Mouse (Mus musculus) heart, postnatal 14 days (tissue): ENCODE measurements around the gene Ak7. TPM values are rescaled to one million over a fixed set of nuclear protein-coding genes. Genes with fewer than 3 reads are reported as not detected.

Experiments
- DNase-seq, 2 experiments: peaks; one replicate each; pipeline ENCODE4 v3.0.0; 2021 to 2022
- intact Hi-C: fragments of 180-260 bp; cut with DNase I; formaldehyde crosslinking; loops from one replicate; pipeline ENCODE4 v1.15.1; 2025
- total RNA-seq, 2 experiments: library from RNA; stranded (reverse); gene quantifications; 2 replicates each; pipeline ENCODE4 v1.2.3; 2021

Ak7 gene
- total RNA-seq, 2 experiments from 2014 or later = 0.62 TPM; not detected in 1

DNA sequence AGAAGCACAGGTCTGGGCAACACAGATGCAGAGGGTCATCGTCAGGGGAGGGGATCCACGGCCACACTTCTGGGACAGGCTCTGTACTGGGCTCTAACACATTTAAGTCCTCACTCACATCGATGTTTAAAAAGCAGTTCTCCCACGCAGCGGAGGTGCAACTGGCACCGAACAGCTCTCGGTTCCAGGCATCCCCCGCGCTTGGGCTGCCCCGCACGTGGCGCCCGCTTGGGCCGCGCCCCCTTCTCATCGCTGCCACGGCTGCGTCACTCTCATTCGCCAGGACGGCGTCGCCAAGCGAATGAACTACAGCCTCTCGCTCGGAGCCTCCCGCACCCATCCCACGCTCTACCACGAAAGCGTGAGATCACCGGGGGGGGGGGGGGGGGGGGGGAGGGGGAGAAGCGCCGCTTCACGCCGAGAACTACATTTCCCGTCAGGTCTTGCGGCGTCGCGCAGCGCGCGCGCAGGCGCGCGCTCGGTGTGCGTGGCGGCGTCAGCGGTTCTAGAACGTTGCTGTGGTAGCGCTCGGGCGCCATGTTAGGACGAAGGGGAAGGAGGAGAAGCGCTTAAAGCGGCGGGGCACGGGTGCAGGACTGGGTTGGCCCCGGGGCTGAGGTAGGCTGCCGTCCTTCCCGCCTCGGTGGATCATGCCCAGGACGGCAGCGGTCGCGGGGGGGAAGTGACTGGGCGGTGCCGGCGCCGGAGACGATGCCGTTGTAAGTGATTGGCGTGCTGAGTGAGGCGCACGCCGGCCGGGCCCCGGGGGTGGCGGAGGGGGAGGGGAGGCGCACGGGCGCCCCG, 78.6 kb downstream of the Ak7 start, which contains the start of gene Papola:
TSS of gene Papola (plus strand) at position 499 of the 804 bp plus-strand sequence.
- DNase-seq = peak; percentile 85 to 88
- intact Hi-C loops = loop anchor here (2.0 kb wide), 1 partner anchor 98 kb away; no protein-coding TSS in a partner anchor

DNA sequence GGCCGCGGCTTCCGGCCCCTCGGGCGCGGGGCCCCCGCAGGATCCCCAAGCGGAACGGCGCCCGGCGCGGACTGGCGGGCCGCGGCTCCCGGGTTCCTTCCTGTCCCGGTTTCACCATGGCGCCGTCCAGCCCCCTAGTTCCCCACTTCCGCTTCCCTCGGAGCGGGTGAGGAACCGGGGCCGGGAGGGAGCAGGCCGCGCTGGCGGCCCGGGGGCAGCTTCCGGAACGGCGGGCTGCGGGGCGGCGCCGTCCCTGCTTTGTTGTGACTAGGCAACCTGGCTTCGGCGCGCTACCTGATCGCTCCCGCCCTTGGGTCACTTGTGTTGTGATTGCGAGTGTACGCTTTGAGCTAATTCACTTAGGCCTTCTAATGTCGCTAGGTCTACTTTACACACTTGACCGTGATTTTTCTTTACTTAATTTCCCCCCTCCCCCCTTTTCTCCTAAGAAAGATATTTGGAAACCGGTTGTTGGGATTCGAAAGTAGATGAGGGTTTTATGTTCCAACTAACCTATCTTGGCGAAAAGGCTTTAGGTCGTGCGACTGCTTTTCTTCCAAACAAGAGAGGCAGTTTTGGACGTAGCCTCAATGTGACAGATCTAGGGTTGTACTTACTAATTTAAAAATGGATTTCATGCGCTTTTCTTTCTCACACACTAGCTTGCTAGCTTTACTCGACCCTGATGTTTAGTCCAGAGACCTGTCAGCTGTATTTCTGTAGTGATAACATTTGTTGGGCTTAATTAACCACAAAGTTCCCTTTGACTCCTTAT, 79.4 kb downstream of the Ak7 start:
- DNase-seq = peak; percentile 78 to 81
- intact Hi-C loops = loop anchor here (2.0 kb wide), 1 partner anchor 98 kb away; no protein-coding TSS in a partner anchor

DNA sequence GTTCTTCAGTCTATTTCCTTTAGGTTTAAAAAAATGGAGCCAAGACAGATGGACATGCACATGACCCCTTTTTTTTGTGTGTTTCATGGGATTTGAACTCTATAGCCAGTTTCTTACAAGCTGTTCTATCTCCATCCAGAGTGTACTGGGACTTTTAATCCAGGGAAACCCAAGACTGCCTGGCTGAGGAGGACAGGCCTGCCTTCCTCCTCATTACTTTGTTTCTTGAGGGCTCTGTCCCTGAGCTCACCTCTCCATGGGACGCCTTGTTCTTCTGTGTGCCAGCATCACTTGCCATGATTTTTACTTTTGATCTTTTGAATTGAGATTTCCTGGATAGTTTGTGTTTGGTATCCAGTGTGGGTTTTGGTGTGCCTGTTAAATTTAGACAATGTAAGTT, 80.3 kb downstream of the Ak7 start:
- no peak for DNase-seq
- intact Hi-C loops = no loop called here

DNA sequence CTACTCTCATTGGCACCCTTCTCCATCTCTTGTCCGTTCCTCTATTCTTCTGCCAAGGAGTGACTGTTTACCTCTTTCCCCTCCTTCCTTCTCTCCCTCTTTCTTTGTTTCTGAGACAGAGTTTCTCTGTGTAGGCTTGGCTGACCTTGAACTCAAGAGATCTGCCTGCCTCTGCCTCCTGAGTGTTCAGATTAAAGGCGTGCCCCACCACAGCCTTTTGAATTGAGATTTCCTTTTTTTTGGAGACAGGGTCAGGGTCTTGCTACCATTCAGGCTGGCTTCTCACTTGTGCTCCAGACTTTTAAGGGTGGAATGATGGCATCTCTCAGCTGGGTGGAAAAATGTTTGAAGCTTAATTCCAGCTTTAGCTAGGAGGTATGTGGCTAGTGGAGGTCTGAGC, 81.8 kb downstream of the Ak7 start:
- intact Hi-C loops = no loop called here

DNA sequence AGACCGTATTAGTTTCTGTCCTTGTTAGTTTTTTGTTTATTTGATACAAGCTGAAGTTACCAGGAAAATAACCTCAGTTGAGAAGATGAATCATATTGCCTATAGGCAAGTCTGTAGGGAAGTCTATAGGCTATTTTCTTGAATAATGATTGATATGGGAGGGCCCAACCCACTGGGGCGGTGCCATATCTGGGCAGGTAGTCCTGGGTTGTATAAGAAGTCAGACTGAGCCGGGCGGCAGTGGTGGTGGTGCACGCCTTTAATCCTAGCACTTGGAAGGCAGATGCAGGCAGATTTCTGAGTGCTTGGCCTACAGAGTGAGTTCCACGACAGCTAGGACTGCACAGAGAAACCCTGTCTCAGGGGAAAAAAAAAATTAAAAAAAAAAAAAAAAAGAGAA, 84.1 kb downstream of the Ak7 start:
- DNase-seq = no peak
- intact Hi-C loops = no loop called here

More for the DNA sequence above, 81.8 kb downstream of the Ak7 start:
- no peak for DNase-seq

DNA sequence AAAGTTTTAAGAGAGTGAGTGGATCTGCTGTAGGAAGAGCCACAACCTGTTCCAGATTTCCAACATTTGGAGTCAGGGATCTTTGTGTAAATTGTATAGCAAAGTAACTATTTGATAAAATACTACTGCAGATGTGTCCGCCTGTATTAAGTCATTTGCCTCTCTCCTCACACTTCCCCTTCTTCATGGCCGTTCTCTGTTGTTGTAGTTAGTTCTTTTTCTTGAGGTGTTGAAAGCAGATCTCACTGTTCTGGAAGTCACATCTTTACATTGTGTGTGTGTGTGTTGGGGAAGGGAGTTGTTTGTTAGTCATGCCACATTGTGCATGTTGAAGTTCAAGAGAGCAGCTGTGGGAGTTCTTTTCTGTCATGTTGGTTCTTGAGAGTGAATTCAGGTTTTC, 89.1 kb downstream of the Ak7 start:
- no peak for DNase-seq
- intact Hi-C loops = no loop called here

DNA sequence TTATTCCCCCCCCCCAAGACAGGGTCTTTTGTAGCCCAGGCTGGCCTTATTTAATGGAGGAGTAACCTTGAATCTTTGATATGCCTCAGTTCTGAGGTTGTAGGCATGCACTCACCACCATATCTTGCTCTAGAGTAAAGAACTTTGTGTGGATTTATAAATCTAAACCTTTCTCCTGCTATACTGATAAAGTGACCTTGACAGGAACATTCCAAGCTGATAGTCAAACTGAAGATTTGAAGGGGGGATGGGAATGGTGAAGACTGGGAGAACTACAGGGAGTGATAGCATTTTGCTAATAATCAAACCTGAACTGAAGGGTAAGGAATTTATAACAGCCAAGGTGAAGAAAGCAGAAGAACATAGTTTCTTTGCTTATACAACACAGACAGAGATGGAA, 92.2 kb downstream of the Ak7 start:
- no peak for DNase-seq
- intact Hi-C loops = no loop called here

DNA sequence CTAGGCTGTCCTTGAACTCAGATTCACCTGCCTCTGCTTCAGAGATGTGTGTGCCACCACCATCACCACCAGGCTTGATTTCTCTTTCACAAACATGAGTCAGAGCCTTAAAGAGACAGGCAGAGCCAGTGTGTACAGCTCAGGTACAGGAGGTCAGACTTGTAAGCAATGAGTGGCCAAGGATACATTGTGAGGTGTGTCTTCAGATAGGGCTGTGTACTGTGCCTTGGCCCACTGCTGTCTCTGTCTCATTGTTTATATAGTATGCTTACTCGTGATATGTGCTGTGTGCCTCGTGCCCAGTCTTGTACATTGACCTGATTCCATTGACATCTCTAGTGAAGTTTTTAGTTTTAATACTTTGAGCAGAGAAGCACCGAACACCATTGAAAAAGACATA, 100.0 kb downstream of the Ak7 start:
- intact Hi-C loops = loop anchor here (10.0 kb wide), 1 partner anchor 771 kb away; the partner anchor contains the start of gene Glrx5

DNA sequence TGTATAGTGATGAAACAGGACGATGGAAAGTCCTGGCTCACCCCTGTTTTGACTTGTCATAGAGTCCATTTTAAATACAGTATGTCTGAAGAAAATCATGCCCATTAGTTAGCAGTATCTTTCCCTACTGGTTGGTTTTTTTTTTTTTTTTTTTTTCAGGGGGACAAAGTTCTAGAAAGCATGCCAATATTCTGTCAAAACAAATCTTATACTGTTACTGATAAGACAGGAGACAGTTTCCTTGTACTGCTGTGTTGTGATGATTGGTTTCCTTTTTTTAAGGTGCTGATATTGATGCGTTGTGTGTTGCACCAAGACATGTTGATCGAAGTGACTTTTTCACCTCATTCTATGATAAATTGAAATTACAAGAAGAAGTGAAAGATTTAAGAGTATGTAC, 100.4 kb downstream of the Ak7 start:
- DNase-seq = no peak
- intact Hi-C loops = loop anchor here (10.0 kb wide), 1 partner anchor 771 kb away; the partner anchor contains the start of gene Glrx5

More for the DNA sequence above, 100.0 kb downstream of the Ak7 start:
- no peak for DNase-seq

DNA sequence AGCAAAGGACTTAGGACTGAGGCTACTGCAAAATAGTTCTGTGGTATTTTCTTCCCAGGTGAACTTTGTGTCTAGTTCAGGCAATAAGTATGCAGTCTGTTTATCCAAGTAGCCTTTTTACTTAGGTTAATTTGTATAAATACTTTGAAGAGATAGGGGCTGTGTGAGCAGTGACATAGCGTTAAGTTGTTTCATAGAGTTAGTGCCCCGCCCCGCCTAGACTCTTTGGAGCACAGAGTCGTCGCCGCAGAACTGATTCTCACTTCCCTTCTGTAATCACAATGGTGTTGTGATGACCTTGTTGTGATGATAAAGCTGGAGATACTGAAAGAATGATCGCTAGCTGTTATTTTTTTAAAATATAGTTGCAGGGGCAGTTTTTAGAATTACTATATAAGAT, 101.6 kb downstream of the Ak7 start:
- intact Hi-C loops = loop anchor here (10.0 kb wide), 1 partner anchor 773 kb away; the partner anchor contains the start of gene Glrx5
- DNase-seq = no peak

DNA sequence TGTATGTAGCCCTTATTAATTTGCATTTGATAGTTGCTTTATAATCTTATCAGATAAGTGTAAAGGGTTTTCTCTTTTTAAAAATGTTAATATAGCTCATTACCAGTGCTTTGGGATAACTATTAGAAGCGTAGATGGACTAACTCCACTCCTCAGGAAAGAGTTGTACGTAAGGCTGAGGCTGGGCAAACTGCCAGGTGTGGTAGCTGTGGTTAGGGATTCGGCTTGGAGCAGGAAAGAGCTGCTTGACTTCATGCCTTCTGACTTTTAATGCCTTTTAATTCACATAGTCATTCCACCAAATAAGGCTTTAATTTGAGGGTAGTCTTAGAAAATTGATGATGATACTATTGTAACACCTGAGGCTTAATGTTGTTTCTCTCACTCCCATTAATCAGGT, 103.2 kb downstream of the Ak7 start:
- DNase-seq = no peak
- intact Hi-C loops = loop anchor here (10.0 kb wide), 1 partner anchor 774 kb away; the partner anchor contains the start of gene Glrx5

DNA sequence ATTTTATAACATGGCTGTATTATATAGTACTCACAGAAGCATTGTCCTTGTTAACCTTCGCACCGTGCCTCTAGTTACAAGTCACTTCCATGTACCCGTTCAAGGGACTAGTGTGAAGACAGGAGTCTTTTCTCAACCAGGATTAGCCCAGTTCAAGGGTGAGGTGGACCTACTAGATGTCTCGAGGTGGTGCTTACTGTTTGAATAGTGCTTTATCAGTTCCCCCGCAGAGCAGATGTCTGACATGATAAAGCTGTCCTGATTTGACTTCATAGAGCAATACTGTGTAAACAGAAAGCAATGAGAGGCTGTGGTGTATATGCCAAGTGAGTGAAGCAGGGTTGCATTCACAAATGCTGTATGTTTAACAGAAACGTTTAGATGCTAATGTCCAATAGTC, 104.8 kb downstream of the Ak7 start:
- intact Hi-C loops = no loop called here

DNA sequence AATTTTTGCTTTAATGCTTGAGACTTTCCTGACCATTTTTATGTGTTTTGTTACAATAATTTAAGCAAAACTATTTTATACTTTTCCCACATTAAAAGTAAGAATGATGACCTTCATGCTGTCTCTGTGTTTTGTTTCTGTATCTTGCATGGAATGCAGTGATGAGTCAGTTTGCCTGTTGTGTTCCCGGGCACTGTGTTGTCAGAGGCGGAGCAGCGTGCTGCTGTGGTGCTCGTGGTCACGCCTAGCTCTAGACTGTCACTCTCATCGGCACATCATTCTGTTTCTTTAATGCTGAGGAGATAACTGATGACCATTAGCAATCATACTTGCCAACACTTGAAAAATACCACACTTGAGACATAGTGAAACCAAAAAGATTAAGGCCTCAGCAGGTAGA, 108.2 kb downstream of the Ak7 start:
- intact Hi-C loops = no loop called here
- DNase-seq = no peak

More for the DNA sequence above, 104.8 kb downstream of the Ak7 start:
- no peak for DNase-seq

DNA sequence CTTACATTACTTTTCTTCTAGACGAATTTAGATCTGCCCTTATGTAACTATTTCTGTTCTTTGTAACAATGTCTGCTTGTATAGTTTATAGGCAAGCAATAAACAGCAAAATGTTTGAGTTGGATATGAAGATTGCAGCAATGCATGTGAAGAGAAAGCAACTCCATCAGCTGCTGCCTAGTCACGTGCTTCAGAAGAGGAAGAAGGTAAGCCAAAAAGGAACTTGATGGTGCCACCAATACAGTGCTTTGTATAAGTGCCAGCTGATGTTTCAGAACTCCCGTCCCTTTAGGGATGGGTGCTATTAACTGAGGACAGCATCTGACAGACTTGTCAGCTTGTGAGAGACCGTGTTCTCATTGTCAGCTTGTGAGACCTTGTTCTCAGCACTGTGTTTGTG, 117.7 kb downstream of the Ak7 start:
- no peak for DNase-seq
- intact Hi-C loops = no loop called here

DNA sequence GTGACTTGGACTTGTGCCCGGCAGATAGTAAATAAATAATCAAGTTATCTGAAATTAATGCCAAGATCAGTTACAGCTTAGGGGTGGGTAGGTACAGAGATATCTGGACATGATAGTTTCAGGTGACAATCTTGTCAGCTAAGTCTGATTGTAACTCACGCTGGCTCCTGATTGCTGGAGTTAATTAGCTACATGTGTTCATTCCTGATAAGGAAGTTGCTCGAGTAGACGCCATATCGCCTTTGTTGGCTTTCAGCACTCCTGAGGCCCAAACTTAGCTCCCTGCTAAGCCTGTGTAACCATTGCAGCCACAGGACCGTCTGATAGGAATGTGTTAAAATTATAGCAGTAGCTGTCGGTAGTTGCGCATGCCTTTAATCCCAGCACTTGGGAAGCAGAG, 119.0 kb downstream of the Ak7 start:
- DNase-seq = no peak
- intact Hi-C loops = no loop called here

DNA sequence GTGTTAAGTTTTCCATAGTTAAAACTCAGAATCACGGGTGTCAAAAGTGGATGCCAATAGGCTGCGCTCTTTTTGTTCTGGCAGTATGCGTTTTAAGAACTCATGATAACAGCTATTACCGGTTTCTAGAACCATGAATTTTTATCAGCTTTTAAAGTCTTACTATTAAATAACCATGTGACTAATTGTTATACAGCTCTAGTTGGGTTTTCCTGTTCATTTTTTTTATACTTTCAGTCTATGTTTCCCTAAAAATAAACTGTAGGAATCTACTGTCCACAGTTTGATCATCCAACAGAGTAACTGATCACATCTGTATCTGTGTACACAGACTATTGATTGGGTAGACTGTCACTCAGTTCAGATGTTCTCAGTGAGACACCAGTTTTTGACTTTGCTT, 119.5 kb downstream of the Ak7 start:
- no peak for DNase-seq
- intact Hi-C loops = no loop called here

Other genes with a start within 250 kb of the Ak7 start
- gene Bdkrb2, start 142.8 kb upstream of the Ak7 start, total RNA-seq = 1 to 10 TPM; 1.6 TPM
- gene Bdkrb1, start 102.9 kb upstream of the Ak7 start, total RNA-seq = not detected
- gene Gskip, start 21.1 kb upstream of the Ak7 start, total RNA-seq = 1 to 10 TPM; 7.2 to 7.8 TPM
- 10 to 100 TPM; 19.8 to 20.4 TPM for gene Atg2b, start 20.8 kb upstream of the Ak7 start, total RNA-seq
- gene Papola, start 78.7 kb downstream of the Ak7 start, total RNA-seq = 100 to 1,000 TPM; 123 to 140 TPM